Mouse (Mus musculus) midbrain, embryonic 10.5 days (tissue): Measurements from ENCODE around the gene Gm10563. TPM values are rescaled to one million over a fixed set of nuclear protein-coding genes. Genes with fewer than 3 reads are reported as not detected.

Source experiments
- DNase-seq: peaks from one replicate; pipeline ENCODE4 v3.0.0-alpha.2; 2017; ENCODE audit warnings: low spot score
- H3K27ac ChIP-seq: fragments of 300-500 bp; sonication (generic); replicated peaks from 2 replicates; pipeline ENCODE4 v1.5.1; 2016; ENCODE audit warnings: mild to moderate bottlenecking
- H3K27me3 ChIP-seq: fragments of 300-500 bp; sonication (generic); 2 replicates; pipeline ENCODE4 v1.6.1; 2016; ENCODE audit warnings: low read depth, mild to moderate bottlenecking; ENCODE audit not compliant: poor library complexity, severe bottlenecking
- H3K36me3 ChIP-seq: fragments of 300-500 bp; sonication (generic); 2 replicates; pipeline ENCODE4 v1.6.1; 2016; ENCODE audit warnings: mild to moderate bottlenecking, moderate library complexity
- H3K4me1 ChIP-seq: fragments of 300-500 bp; sonication (generic); 2 replicates; pipeline ENCODE4 v1.6.1; 2016
- H3K4me3 ChIP-seq: fragments of 300-500 bp; sonication (generic); 2 replicates; pipeline ENCODE4 v1.5.1; 2016; ENCODE audit warnings: mild to moderate bottlenecking, moderate library complexity
- H3K9me3 ChIP-seq: fragments of 300-500 bp; sonication (generic); replicated peaks from 2 replicates; pipeline ENCODE4 v1.6.1; 2016; ENCODE audit warnings: mild to moderate bottlenecking
- WGBS: fragments of 180-500 bp; shearing (Covaris S2); methylation state at CpG from one replicate; pipeline ENCODE4 v1.1.7; 2016; 5-methylcytosine and 5-hydroxymethylcytosine counted together
- polyA plus RNA-seq: library from polyadenylated mRNA; unstranded; fragments of >200 nt; fragmentation: Nextera tagmentation; extraction: Ambion mirVana; gene quantifications from 2 replicates; pipeline ENCODE4 v1.2.1, GENCODE M21; 2016

The Gm10563 gene
- polyA plus RNA-seq, 1 experiment from 2014 or later = not detected

GRCm38 (mm10) chr4:155649355-155649754 lies 4.1 kb upstream of the Gm10563 start:
- 92% methylated on average over 11 of the region's 11 CpGs for WGBS
- DNase-seq = no peak
- Histone ChIP-seq H3K9me3 (no peaks in the 10 kb centered on the region), H3K27ac (no peak overlapping the region), H3K27me3 (peaks cover 44% of the 10 kb centered on the region), H3K36me3 (peaks cover 75% of the 10 kb centered on the region), H3K4me3 (no peak overlapping the region), H3K4me1 (peaks cover 24% of the 10 kb centered on the region)

DNA sequence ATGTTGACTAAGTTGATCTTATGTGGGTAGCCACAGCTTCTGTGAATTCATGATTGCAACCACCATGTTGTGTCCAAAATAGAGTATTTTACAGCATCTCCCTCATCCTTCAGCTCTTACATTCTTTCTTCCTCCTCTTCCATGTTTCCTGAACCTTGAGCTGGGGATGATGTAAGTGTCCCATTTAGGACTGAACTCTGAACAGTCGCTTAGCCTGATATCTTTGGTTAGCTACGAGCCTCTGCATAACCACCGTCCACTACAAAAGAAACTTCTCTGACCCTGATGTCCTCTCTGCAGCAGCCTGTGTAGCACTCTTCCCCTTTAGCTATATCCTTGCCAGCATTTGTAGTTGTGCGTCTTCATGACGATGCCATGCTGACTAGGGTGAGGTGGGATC lies 513 bp upstream of the Gm10563 start:
- 97% methylated on average over 5 of the region's 5 CpGs for WGBS
- peaks cover 8% of the 10 kb centered on the region for H3K27me3 ChIP-seq
- no peak for DNase-seq

GRCm38 (mm10) chr4:155643531-155643930 lies 1.7 kb downstream of the Gm10563 start:
- Histone ChIP-seq H3K4me1 (no peaks in the 10 kb centered on the region), H3K27ac (no peak overlapping the region), H3K27me3 (no peaks in the 10 kb centered on the region), H3K36me3 (peaks cover 97% of the 10 kb centered on the region), H3K9me3 (no peaks in the 10 kb centered on the region), H3K4me3 (no peak overlapping the region)
- DNase-seq = no peak
- WGBS = 100% methylated on average over 1 of the region's 1 CpGs

More for the DNA sequence above, 513 bp upstream of the Gm10563 start:
- no peaks in the 10 kb centered on the region for H3K4me1 ChIP-seq
- H3K36me3 ChIP-seq = peaks cover 99% of the 10 kb centered on the region
- no peak overlapping the region for H3K4me3 ChIP-seq
- H3K27ac ChIP-seq = no peak overlapping the region
- no peaks in the 10 kb centered on the region for H3K9me3 ChIP-seq

DNA sequence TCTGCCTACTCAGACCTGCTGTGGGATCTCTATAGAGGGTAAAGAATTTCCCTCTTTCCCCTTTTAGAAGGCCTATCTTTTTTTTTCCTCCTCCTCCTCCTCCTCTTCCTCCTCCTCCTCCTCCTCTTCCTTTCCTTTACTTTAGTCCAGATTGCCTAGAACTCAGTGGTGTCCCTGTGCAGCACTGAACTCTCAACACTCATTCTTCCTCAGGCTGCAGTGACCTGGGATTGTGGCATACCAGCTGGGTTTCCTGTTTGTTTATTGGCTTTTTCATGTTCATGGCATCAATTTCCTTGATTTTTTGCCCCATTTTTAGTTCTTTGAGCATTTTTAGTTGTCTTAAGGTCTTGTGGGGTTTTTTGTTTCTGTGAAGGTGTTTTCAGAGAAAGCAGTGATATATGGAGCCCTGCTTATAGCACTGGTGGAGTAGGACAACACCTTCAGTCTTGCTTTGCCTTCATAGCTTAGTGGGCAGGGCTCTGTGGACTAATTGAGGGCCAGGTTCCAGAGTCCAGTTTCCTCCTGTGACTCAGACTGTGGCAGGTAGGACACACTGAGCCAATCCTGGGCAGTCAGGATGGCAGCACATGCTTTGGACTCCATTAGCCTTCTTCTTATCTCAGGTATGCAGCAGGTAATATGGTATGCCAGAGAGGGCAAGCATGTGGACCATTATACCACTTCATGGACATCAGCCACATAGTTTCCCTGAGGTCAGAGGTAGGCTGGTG lies 9.3 kb downstream of the Gm10563 start:
- H3K4me3 ChIP-seq = no peak overlapping the region
- H3K27ac ChIP-seq = no peak overlapping the region
- H3K36me3 ChIP-seq = peaks cover 98% of the 10 kb centered on the region
- H3K4me1 ChIP-seq = no peaks in the 10 kb centered on the region
- H3K27me3 ChIP-seq = no peaks in the 10 kb centered on the region
- no peak for DNase-seq
- no peaks in the 10 kb centered on the region for H3K9me3 ChIP-seq

DNA sequence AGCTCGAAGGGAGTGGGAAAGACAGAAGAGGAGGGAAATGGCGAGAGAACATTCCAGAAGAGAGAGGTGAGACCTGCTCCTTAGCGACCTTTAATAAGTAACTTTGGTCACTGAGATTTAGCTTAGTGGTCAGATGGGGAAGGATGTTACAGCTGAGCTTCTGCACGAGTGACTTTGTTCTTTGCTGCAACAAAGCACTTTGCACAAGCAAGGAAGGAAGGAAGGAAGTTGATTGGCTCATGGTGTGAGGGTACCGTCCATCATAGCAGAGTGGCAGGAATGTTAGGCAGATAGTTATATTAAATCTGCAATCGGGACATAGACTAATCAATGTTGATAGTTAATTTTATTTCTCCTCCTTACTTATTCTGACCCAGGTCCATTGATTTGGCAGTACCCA lies 14.9 kb downstream of the Gm10563 start:
- Histone ChIP-seq H3K4me3 (no peak overlapping the region), H3K4me1 (peaks cover 4% of the 10 kb centered on the region), H3K27ac (no peak overlapping the region), H3K9me3 (no peaks in the 10 kb centered on the region), H3K27me3 (no peaks in the 10 kb centered on the region), H3K36me3 (peaks cover 90% of the 10 kb centered on the region)
- 92% methylated on average over 6 of the region's 6 CpGs for WGBS
- DNase-seq = no peak

- Histone ChIP-seq H3K9me3 (no peaks in the 10 kb centered on the region), H3K27me3 (no peaks in the 10 kb centered on the region), H3K27ac (peak within 1 kb of the TSS; percentile 83), H3K4me3 (peak within 1 kb of the TSS; percentile 98), H3K4me1 (peaks cover 18% of the 10 kb centered on the region), H3K36me3 (peaks cover 58% of the 10 kb centered on the region)
- DNase-seq = peak; percentile 97
- under 1% methylated on average over 84 of the region's 84 CpGs for WGBS
These were observed 20.6 kb downstream of the Gm10563 start, which contains the start of gene Cdk11b for GRCm38 (mm10) chr4:155624338-155625291. Cdk11b (plus strand) TSS chr4:155624854.

GRCm38 (mm10) chr4:155618321-155618720 lies 26.9 kb downstream of the Gm10563 start:
- Histone ChIP-seq H3K36me3 (peaks cover 82% of the 10 kb centered on the region), H3K4me1 (peaks cover 2% of the 10 kb centered on the region; the same call in 1 of the 2 replicates), H3K4me3 (no peak overlapping the region), H3K27ac (no peak overlapping the region), H3K27me3 (no peaks in the 10 kb centered on the region), H3K9me3 (no peaks in the 10 kb centered on the region)
- no peak for DNase-seq
- 91% methylated on average over 5 of the region's 5 CpGs for WGBS

GRCm38 (mm10) chr4:155613264-155613663 lies 31.9 kb downstream of the Gm10563 start:
- H3K36me3 ChIP-seq = peaks cover 85% of the 10 kb centered on the region
- 97% methylated on average over 3 of the region's 3 CpGs for WGBS
- no peaks in the 10 kb centered on the region for H3K27me3 ChIP-seq
- no peaks in the 10 kb centered on the region for H3K9me3 ChIP-seq
- H3K27ac ChIP-seq = no peak overlapping the region
- H3K4me3 ChIP-seq = no peak overlapping the region
- no peak for DNase-seq
- no peaks in the 10 kb centered on the region for H3K4me1 ChIP-seq

DNA sequence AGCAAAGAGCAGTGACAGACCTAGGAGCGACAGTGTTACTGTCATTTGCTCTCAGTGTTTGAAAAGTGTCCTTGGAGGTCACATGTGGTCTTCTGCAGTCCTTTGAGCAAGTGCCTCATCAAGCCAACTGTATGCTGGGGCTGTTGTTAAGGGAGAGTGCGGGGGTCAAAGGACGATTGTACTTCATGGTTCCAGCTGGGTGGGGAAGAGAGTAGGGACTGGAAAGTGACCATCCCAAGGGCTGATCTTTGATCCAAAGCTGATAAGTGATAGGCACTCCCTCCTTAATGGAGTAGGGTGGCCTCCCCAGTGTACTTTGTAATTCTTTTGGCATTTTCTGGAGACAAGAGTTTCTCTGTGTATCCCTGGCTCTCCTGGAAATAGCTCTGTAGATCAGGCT lies 33.3 kb downstream of the Gm10563 start:
- H3K36me3 ChIP-seq = peaks cover 80% of the 10 kb centered on the region

GRCm38 (mm10) chr4:155606825-155607224 lies 38.4 kb downstream of the Gm10563 start:
- peaks cover 13% of the 10 kb centered on the region for H3K4me1 ChIP-seq
- H3K27me3 ChIP-seq = no peaks in the 10 kb centered on the region
- no peak overlapping the region for H3K27ac ChIP-seq
- DNase-seq = no peak
- no peak overlapping the region for H3K4me3 ChIP-seq
- no peaks in the 10 kb centered on the region for H3K9me3 ChIP-seq
- H3K36me3 ChIP-seq = peaks cover 77% of the 10 kb centered on the region
- 80% methylated on average over 2 of the region's 2 CpGs for WGBS

More for the DNA sequence above, 33.3 kb downstream of the Gm10563 start:
- WGBS = 97% methylated on average over 3 of the region's 3 CpGs
- H3K9me3 ChIP-seq = no peaks in the 10 kb centered on the region
- H3K27ac ChIP-seq = no peak overlapping the region
- no peaks in the 10 kb centered on the region for H3K4me1 ChIP-seq
- H3K27me3 ChIP-seq = no peaks in the 10 kb centered on the region
- no peak overlapping the region for H3K4me3 ChIP-seq
- DNase-seq = no peak

- Histone ChIP-seq H3K4me3 (no peak overlapping the region), H3K27me3 (no peaks in the 10 kb centered on the region), H3K9me3 (no peaks in the 10 kb centered on the region), H3K27ac (no peak overlapping the region), H3K36me3 (peaks cover 63% of the 10 kb centered on the region), H3K4me1 (peaks cover 20% of the 10 kb centered on the region)
- 92% methylated on average over 4 of the region's 4 CpGs for WGBS
- no peak for DNase-seq
These were observed 40.1 kb downstream of the Gm10563 start for GRCm38 (mm10) chr4:155605132-155605531.

DNA sequence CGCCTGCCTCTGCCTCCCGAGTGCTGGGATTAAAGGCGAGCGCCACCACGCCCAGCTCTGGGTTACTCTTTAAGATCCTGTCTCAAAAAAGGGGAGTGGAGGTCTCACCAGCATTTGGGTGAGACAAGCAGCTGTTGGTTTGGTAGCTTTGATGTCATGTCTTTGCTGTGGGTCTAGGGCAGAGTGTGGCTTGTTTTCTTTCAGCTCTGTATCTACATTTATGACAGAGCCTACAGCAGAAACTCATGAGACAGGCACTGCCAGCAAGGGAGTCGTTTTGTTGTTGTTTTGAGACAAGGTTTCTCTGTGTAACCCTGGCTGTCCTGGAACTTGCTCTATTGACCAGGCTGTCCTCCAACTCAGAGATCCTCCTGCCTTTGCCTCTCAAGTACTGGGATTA lies 41.4 kb downstream of the Gm10563 start:
- Histone ChIP-seq H3K4me3 (no peak overlapping the region), H3K36me3 (peaks cover 53% of the 10 kb centered on the region), H3K9me3 (no peaks in the 10 kb centered on the region), H3K27ac (no peak overlapping the region), H3K4me1 (peaks cover 20% of the 10 kb centered on the region), H3K27me3 (no peaks in the 10 kb centered on the region)
- WGBS = 92% methylated on average over 6 of the region's 6 CpGs
- DNase-seq = no peak

DNA sequence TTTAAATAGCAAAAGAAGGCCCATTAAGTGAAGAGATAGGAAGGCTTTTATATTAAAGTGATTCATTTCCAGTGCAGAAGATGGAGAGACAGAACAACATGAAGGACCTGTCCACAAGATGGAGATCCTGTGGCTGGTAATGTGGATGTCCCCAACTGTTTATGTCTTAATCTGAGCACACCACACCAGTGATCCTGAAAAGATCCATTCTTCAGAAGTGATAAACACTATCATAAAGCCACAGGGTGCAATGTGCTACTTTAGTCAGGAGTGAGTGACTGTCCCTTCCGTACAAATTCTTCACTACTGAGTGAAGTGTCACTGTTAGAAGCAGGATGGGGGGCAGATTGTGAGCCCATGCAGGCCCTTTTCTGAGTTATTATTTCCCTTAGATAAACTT lies 42.5 kb downstream of the Gm10563 start:
- Histone ChIP-seq H3K36me3 (peaks cover 50% of the 10 kb centered on the region), H3K27ac (no peak overlapping the region), H3K9me3 (0 out of 2 replicates have a peak, but pooled peaks cover 2% of the 10 kb centered on the region), H3K27me3 (no peaks in the 10 kb centered on the region), H3K4me1 (peaks cover 20% of the 10 kb centered on the region), H3K4me3 (peak overlapping the region; percentile 100)
- no peak for DNase-seq
- WGBS = 87% methylated on average over 1 of the region's 1 CpGs
